Mouse (Mus musculus): ENCODE measurements around the gene Tmed3. TPM values are rescaled to one million over a fixed set of nuclear protein-coding genes. Genes with fewer than 3 reads are reported as not detected.

Gene Tmed3
- polyA plus RNA-seq, 1 experiment from 2014 or later, result 65.9 TPM

DNA sequence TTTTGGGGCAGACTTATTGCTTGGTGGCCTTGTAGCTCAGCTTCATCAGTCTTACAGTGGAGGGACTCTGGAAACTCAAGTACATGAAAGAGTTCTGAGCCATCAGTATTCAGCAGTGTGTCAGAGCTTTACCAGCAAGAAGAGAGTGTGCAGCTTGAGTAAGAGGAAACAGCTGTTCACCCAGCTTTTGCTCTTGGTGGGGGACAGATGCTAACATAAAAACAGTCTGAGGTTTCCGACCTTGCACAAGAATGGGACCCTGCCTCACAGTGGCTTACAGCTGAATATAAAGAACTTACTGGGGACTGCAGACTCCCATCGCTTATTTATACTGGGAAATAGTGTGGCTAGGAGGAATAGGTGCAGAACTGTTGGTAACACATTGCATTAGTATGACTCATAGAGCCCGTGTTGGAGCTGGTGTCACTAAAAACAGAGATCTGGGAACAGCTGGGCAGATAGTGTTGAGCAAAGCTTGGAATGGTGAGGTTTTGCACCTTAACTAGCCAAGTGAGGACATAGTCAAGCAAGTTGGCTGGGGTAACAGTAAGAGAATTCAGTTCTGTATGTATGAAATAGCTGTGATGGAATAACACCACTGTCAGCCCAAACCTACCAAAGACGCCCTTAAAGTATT, 37.4 kb downstream of the Tmed3 start:
- WGBS, result 87% methylated on average over 4 of the region's 4 CpGs
- Histone ChIP-seq H3K27ac (ENCODE audit: low read depth, low read length) (no peak overlapping the region), H3K9me3 (ENCODE audit: control insufficient read depth, low read length) (no peaks in the 10 kb centered on the region), H3K9ac (ENCODE audit: low read depth, low read length) (no peak overlapping the region), H3K4me2 (ENCODE audit: low read length) (no peak overlapping the region), H3K36me3 (ENCODE audit: control insufficient read depth, insufficient read depth, low read length) (no peaks in the 10 kb centered on the region), H3K4me1 (ENCODE audit: control insufficient read depth, insufficient read depth, low read depth, low read length) (no peaks in the 10 kb centered on the region), H3K27me3 (replicated peaks; ENCODE audit: control insufficient read depth, insufficient read depth, low read length) (no peaks in the 10 kb centered on the region), H3K4me3 (ENCODE audit: low read length) (no peak overlapping the region)
- no peak for ATAC-seq

GRCm38 (mm10) chr9:89650913-89651312, 54.0 kb downstream of the Tmed3 start:
- Histone ChIP-seq H3K9ac (ENCODE audit: low read depth, low read length) (no peak overlapping the region), H3K4me3 (ENCODE audit: low read length) (no peak overlapping the region), H3K4me2 (ENCODE audit: low read length) (no peak overlapping the region), H3K4me1 (ENCODE audit: control insufficient read depth, insufficient read depth, low read depth, low read length) (no peaks in the 10 kb centered on the region), H3K36me3 (ENCODE audit: control insufficient read depth, insufficient read depth, low read length) (no peaks in the 10 kb centered on the region), H3K9me3 (ENCODE audit: control insufficient read depth, low read length) (no peaks in the 10 kb centered on the region), H3K27me3 (replicated peaks; ENCODE audit: control insufficient read depth, insufficient read depth, low read length) (no peaks in the 10 kb centered on the region), H3K27ac (ENCODE audit: low read depth, low read length) (no peak overlapping the region)
- ATAC-seq, result no peak
- WGBS, result 79% methylated on average over 6 of the region's 6 CpGs

Other genes with a start within 250 kb of the Tmed3 start
- 4.2 and 6.6 TPM in 2 replicates for gene Minar1, start 81.9 kb downstream of the Tmed3 start, polyA plus RNA-seq (2015; fragmentation: Nextera tagmentation; extraction: Ambion mirVana)
- 0.87 and 0.89 TPM in 2 replicates for gene Ankrd34c, start 33.4 kb upstream of the Tmed3 start, polyA plus RNA-seq (2015; fragmentation: Nextera tagmentation; extraction: Ambion mirVana)
- gene Rasgrf1, start 204.8 kb upstream of the Tmed3 start, polyA plus RNA-seq (2015; fragmentation: Nextera tagmentation; extraction: Ambion mirVana), result 13.2 and 19.1 TPM in 2 replicates